Mouse (Mus musculus): ENCODE results near the gene Atg4d.
"Not testable (repeated sequence)": the region's sequence is repeated elsewhere in the genome, so short reads cannot be mapped to it uniquely, and the experiment has no call there.

Atg4d gene

DNA sequence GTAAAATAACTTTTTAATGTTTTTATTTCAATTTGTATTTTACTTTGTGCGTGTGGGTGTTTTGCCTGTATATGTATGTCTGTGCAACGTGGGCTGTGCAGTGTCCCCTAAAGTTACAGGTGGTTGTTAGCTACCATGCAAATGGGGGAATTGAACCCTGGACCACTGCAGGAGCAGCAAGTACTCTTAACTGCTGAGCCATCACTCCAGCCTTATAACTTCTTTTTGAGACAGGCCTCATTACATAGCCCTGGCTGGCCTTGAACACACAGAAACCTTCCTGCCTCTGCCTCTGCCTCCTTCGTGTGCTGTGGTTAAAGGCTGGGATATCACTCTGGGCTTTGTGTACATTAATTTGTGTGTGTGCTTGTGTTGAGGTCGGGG is 25.6 kb upstream of the Atg4d start:
- no peak for DNase-seq (ENCODE audit: low spot score in 2 of 2)

DNA sequence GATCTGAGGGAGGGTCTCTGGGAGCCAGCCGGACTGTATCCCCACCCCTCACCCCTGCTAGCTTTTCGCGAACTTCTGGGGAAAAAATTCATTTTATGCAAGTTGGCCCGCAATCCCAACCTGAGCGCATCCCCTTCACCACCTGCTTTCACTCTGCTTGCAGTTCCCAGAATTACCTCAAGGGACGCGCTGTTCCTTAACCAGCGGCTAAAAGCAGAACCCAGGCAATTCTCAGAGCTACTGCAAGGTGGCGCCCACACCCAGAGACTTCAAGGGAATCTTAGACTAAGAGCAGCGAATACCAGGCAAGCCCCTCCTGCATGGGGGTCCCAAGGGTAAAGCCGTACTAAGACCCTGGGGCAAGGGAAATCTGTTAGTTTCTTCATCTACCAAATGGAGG is 23.8 kb upstream of the Atg4d start:
- peak in 1 of 2 experiments; percentile 90 for DNase-seq (ENCODE audit: low spot score in 2 of 2)

DNA sequence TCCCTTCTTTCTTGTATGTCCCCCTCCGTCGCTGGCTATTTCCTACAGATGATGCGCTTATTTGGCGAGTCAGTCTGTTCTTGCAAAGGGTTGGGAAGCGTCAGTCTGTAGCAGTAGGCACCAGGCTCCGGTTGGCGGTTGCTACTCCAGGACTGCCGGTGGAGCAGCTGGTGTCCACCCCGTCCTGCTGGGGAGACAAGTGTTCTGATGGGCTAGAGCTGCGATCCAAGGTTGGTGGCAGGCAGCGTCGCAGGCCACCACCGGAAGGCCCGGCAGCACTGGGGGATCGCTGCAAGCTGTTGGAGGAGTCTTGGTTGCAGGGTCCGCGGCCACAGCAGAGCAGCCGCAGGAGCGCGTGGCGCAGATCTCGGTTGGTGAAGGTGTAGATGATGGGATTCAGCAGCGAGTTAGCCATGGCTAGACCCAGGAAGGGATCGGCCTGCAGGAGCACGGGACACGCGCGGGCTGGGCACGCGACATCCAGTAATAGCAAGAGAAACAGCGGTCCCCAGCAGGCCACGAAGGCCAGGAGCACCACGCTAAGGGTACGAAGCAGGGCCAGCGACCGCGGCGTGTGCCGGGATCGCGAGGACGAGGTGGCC is 21.2 kb upstream of the Atg4d start:
- DNase-seq (ENCODE audit: low spot score in 2 of 2) = no peak

DNA sequence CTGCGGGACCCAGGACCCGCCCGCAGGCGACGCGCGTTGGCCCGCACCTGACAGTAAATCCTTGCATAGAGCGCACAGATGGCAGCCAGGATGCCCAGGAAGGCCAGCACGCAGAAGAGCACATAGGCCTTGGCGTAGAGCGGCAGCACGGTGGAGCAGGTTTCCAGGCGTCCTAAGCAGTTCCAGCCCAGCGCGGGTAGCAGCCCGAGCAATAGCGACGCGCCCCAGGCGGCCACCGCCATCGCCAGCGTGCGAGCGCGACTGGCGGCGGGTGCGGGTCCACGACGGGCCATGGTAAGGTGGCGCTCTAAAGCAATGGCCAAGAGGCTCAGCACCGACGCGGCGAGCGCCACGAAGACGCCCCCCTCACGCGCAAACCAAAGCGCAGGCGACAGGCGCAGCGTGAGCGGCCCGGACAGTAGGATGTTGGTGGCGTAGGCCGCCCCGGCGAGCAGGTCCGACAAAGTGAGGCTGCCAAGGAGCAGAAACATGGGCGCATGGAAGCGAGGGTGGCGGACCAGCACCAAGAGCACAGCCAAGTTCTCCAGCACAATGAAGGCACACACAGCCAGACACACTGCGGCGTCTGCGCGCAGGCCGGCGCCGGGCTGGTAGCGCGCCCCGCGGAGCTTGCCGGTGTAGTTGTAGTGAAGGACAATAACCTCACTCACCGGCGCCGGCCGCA is 20.5 kb upstream of the Atg4d start:
- peak in 1 of 2 experiments; percentile 44 for DNase-seq (ENCODE audit: low spot score in 2 of 2)

DNA sequence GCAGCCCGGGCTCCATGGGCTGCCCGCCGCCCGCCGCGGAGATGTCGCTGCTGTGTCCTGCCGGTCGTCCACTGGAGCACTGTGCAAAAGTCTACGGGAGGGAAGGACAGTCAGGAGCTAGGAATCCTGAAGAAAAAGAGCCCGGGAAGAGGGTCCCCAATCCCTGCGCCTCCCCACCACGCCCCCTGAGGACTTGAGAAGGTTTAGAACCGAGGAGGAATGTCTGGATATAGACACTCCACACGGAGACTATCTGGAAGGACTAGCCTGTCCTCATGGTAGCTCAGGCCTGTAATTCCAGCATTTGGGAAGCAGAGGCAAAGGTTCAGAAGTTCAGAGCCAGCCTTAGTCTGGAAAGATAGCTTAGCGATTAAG is 20.0 kb upstream of the Atg4d start:
- DNase-seq (ENCODE audit: low spot score in 2 of 2) = no peak

DNA sequence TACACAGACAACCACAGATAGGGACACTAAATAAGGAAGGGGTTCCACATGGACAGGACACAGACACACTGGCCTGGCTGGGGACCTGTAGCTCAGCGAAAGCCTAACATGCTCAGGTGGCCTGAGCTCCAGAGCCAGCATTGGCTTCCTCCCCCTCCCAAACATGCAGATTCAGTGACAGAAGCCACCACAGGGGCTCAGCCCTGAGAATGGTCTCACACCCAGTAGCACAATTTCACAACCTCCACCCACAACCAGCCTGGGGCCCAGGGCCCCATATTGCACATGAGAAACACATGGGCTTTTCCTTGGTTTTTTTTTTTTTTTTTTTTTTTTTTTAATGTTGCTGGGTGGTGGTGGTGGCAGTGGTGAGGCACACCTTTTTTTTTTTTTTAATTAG is 18.8 kb upstream of the Atg4d start:
- DNase-seq (ENCODE audit: low spot score in 2 of 2) = no peak

DNA sequence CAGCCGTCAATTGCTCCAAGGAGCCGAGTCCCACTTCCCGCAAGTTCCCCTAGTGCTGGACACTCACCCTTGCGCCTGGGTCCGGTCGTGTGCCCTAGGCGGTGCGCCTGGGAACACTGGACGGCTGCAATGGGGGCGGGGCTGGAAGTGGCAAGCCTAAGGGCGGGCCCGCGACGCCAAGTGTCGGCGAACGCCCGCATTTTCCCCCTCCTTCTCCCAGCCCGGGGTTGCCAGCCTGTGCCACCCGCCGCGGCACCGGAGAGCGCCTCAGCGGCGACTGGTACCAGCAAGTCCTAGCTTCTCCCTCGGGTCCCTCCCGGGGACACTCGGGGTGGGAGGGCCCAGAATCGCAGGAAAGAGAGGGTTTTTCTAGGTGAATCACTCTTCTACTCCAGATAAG is 16.8 kb upstream of the Atg4d start, which contains the start of gene S1pr5:
TSS of gene S1pr5 (minus strand) at position 118 of the 400 bp plus-strand sequence.
- peak in 1 of 2 experiments; percentile 54 for DNase-seq (ENCODE audit: low spot score in 2 of 2)

DNA sequence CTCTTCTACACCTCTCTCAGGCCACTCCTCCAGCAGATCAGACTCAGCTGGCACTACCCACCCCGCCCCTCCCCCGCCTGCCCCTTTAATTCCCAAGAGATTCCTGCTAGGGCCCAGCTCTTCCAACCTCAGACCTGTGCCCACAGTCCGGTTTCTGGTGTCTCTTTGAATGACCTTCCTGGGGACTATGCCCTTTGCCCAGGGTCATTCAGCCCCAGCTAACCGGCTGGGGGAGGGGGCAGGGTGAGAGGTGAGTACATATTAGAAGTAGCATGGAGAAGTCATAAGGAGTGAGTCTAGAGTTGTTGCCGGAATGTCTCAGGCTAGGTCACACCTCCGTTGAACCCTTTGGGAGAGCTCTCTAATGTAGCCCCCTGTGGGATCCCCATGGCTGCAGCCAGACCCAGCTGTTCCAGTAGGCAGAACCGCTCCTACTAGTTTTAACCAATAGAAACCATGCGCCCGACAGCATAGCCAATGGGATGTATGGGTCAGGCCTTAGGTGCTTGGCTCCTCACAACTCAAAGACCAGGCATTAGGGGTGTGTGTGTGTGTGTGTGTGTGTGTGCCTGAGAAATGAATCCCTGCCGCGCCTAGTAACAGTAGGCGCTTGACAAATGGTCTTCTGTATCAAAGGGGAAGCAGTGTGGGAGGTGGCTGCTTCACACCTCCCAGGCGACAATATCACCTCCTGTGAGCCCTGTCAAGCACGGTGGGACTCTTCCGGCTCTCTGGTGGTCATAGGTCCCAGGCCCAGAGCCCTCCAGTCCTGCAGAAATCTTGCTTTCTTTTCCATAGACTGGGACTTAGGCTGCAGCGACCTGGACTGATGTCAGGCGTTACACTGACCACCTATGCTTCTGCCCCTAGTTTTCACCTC is 15.2 kb upstream of the Atg4d start:
- no peak for DNase-seq (ENCODE audit: low spot score in 2 of 2)

DNA sequence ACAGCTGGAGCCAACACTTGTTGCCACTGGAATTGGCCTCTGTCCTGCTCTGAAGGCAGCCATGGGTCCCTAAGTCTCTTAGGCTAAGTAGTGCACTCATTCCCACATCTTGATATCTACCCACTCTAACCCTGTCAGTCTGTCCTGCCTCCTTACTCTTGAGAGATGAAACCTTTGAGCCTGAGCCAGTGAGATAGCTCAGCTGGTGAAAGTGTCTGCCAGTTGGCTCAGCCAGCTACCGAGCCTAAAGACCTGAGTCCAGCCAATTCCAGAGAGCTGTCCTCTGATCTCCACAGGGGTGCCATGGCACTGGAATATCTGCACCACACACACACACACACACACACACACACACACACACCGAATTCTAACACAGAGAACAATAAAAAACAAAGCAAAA is 14.6 kb upstream of the Atg4d start:
- DNase-seq (ENCODE audit: low spot score in 2 of 2) = no peak

DNA sequence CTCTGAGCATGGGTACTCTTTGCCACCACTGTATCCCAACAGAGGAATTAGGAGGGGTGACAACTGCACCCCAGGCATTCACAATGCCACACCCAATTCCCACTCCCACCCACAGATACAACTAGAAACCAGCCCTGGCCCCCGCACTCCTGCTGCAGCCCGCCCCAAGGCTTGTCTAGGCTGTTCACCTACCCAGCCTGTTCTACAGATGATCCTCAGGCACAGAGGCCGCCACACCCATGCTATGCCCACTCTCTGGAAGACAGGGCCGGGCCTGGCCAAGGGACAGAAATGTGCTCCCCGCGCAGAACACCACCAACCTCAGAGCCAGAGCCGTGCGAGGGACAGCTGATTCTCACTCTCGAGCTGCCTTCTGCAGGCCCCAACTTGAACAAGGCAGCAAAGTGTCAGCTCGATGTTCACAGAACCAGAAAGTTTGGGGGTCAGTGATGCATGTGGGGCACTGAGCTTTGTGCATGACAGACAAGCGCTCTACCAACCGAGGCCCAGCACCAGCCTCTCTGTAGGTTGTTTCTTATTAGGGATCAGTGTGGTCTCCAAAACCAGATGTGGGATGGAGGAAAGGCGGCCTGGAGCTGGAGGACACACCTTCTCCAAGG is 13.9 kb upstream of the Atg4d start:
- DNase-seq (ENCODE audit: low spot score in 2 of 2) = no peak

DNA sequence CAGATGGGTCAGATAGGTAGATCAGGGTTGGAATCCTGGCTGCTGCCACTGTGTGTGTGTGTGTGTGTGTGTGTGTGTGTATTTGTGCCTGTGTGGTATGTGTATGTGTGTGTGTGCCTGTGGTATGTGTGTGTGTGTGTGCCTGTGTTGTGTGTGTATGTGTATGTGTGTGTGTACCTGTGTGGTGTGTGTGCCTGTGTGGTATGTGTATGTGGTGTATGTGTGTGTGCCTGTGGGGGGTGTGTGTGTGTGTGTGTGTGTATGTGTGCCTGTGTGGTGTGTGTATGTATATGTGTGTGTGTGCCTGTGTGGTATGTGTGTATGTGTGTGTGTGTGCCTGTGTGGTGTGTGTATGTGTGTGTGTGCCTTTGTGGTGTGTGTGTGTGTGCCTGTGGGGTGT is 10.4 kb upstream of the Atg4d start:
- no peak for DNase-seq (ENCODE audit: low spot score in 2 of 2)

DNA sequence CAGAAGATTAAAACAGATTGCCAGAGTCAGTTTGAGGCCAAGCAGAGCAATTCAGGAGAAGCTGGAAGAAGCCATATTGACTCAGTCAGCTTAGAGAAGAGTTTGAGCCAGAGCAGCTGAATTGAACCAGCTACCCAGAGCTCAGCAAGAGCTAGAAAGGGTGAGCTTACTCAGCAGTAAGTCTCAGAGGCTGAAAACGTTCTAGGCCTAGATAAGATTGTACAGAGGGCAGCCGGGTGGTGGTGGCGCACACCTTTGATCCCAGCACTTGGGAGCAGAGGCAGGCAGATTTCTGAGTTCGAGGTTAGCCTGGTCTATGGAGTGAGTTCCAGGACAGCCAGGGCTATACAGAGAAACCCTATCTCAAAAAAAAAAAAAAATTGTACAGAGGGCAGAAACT is 8.7 kb upstream of the Atg4d start:
- not testable (repeated sequence) for DNase-seq (ENCODE audit: low spot score in 2 of 2)

DNA sequence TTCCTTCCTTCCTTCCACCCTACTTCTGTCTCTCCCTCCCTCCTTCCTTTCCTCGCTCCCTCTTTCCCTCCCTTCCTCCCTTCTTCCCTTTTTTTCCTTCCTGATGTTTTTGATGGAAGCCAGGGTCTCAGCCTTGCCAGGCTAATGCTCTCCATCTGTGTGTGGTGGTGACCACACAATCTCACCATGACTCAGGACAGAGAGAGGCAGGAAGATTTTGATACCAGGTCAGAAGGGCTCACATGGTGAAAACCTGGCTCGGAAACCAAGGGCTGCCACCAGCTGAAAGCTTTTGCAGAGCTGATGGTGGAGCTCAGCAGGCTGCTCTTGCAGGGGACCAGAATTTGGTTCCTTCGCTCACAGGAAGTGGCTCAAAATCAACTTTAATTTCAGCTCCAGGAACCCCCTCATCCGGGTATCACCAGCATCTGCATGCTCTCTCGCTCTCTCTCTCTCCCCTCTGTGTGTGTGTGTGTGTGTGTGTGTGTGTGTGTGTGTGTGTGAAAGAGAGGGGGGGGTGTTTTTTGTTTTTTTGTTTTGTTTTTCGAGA is 4.5 kb upstream of the Atg4d start:
- no peak for DNase-seq (ENCODE audit: low spot score in 2 of 2)

DNA sequence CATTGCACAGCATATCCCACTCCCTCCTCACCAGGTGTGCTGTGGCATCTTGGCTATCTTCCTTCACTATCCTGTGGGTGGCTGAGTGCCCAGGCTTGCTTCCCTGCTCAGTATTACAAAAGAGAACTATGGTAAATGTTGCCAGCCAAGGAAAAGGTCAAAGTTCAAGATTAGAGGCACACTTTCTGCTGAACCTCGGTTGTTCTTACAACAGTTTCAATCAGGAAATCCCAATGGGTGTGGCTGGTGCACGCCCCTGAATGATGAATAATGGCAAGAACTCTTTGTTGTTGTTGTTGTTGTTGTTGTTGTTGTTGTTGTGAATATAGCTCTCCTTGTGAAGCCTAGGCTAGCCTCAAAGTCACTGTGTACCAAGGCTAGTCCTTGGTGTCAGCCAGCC is 3.3 kb upstream of the Atg4d start:
- DNase-seq (ENCODE audit: low spot score in 2 of 2) = no peak

DNA sequence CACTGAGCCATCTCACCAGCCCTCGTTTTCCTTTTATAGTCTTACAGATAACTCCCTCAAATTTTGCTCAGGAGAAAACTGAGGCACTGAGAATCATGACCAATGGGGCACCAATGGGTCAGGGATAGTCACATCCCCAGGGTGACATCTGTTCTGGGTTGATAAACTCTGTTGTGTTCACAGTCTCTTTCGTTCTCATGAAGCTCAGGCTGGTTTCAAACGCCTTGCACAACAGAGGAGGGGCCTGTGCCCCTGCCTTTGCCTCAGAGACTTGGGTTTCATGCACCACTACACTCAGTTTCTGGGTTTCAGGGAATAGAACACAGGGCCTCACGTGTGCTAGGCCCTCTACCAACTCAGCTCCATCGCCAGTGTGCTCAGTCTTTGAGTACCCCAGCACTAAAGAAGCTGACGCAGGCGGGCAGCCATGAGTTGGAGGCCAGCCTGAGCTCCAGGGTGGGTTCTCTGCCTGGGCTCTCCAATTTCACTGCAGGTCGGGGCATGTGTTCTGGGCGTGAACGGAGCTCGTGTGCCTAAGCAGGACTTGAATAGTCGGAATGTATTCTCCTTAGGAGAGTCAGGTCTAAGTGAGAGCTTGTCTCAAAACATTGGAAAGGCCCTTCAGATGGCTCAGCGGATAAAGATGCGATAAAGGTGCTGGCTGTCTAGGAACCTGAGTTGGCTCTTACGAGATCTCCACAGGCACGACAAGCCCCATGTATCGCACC is 657 bp upstream of the Atg4d start:
- no peak for DNase-seq (ENCODE audit: low spot score in 2 of 2)

DNA sequence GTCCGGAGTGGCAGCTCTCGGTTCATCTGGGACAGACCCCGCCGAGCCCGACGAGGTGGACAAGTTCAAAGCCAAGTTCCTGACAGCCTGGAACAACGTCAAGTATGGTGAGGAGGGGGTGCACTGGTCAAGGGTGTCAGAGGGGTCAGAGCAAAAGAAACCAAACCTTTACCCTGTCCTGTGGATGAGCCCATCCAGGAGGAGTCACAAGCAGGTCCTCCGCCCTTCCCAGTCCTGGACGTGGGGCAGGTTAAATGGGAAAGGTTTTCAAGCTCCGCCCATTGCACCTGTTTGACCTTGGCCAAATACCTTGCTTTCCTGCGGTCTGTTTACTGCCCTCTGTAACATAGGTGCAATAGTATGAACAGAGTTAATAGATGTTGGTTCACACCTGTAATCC is 518 bp downstream of the Atg4d start:
- no peak for DNase-seq (ENCODE audit: low spot score in 2 of 2)

DNA sequence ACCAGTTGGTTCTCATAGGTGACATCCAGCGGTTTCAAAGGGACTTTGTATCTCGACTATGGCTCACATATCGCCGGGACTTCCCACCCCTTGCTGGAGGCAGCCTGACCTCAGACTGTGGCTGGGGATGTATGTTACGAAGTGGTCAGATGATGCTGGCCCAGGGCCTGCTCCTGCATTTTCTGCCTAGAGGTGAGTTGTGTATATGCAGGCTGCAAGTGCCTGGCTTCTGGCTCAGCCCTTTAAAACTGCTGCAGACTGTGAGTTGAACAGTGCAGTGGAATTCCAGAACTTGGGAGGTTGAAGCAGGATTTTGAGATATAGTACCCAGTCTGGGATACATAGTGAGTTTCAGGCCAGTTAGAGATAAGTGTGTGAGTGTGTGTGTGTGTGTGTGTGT is 1.8 kb downstream of the Atg4d start:
- no peak for DNase-seq (ENCODE audit: low spot score in 2 of 2)

DNA sequence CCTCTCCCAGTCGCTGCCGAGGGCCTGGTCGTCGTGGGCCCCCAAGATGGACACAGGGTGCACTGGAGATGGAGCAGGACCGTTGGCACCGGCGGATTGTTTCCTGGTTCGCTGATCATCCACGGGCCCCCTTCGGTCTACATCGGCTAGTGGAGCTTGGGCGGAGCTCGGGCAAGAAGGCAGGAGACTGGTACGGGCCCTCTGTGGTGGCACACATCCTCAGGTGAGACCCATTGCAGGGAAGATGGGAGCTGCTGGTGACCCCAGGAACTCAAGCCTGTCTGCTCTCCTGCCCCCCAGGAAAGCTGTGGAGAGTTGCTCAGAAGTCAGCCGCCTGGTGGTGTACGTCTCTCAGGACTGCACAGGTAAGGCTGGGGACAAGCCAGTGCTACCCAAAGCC is 3.2 kb downstream of the Atg4d start:
- DNase-seq (ENCODE audit: low spot score in 2 of 2) = no peak

DNA sequence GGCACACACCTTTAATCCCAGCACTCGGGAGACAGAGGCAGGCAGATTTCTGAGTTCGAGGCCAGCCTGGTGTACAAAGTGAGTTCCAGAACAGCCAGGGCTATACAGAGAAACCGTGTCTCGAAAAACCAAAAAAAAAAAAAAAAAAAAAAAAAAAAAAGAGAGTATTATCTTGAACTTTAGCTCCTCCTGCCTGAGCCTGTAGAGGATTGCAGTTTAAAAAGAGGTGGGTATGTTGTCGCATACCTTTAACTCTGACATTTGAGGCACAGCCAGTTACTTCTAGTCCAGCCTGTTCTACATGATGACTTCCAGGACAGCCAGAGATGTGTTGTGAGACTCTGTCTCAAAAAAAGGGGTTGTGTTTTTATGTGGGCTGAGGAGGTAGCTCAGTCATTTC is 4.5 kb downstream of the Atg4d start:
- not testable (repeated sequence) for DNase-seq (ENCODE audit: low spot score in 2 of 2)

DNA sequence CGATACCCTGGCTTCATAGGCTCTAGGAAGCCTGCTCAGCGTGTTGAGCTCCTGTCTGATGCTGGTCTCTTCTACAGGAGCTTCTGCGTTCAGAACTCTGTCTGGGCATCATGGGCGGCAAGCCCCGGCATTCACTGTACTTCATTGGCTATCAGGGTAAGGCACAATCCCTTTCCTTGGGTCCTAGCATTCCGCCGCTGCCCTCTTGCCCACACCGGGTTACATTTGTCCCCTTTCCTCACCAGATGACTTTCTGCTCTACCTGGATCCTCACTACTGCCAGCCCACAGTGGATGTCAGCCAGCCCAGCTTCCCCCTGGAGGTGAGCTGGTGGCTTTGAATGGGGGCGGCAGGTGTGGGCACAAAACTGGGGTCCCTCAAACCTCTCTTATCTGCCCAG is 7.3 kb downstream of the Atg4d start:
- no peak for DNase-seq (ENCODE audit: low spot score in 2 of 2)

DNA sequence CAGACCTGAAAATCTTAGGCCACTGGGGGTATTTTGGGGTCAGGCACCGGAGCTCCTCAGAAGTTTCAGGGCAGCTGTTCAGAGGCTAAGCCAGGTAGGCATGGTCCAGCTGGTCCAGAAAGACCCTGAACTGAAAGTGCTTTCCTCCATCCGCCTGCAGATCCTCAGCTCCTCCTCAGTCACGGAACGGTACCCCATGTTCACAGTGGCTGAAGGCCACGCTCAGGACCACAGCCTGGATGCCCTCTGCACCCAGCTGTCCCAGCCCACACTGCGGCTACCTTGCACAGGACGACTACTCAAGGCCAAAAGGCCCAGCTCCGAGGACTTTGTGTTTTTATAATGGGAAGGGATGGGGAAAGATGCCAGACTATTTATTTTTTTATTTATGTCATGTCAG is 8.0 kb downstream of the Atg4d start:
- no peak for DNase-seq (ENCODE audit: low spot score in 2 of 2)

Measured in left cerebral cortex, adult 9 months (tissue).